Mouse (Mus musculus): ENCODE measurements at regions not wholly inside any gene's neighbourhood (a gene's known extent, or its start where the extent isn't known, plus 50 kb on each side); places are given as distances from the start of the nearest gene placed in this dataset.

DNA sequence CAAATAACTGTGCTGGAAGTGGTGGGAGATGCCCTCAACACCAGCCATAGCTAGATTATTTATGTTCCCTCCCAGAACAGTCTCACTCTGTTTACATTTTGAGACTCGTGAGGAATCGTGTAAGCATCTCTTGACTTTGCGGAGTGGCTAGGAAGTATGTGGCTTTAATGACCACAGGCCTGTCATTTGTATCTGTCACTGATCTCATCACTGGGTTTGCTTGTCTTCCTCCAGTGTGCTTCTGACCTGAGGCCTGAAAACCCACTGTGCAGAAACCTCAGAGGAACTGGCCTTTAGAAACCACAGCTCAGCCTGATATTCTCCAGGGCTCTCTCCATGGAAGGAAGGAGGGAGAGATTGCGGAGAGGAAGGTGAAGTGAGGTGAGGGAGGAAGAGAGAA lies 291.7 kb downstream of the Tbc1d1 start:
- Histone ChIP-seq H3K27me3 (ENCODE audit: control insufficient read depth, insufficient read depth, low read length) (no peaks in the 10 kb centered on the region), H3K9ac (replicated peaks; ENCODE audit: low read length) (no peak overlapping the region), H3K4me3 (replicated peaks; ENCODE audit: low read depth, low read length) (no peak overlapping the region), H3K9me3 (ENCODE audit: control insufficient read depth, low read length) (peaks cover 2% of the 10 kb centered on the region; the same call in 1 of the 2 replicates), H3K4me1 (ENCODE audit: control insufficient read depth, insufficient read depth, low read length) (no peaks in the 10 kb centered on the region), H3K36me3 (ENCODE audit: control insufficient read depth, insufficient read depth, low read length) (no peaks in the 10 kb centered on the region), H3K4me2 (ENCODE audit: low read length) (no peak overlapping the region), H3K27ac (replicated peaks; ENCODE audit: low read depth, low read length) (no peak overlapping the region)
- DNase-seq (no peak), ATAC-seq (ENCODE audit: low FRiP score, low TSS enrichment) (no peak)
- WGBS: 84% methylated on average over 4 of the region's 4 CpGs

DNA sequence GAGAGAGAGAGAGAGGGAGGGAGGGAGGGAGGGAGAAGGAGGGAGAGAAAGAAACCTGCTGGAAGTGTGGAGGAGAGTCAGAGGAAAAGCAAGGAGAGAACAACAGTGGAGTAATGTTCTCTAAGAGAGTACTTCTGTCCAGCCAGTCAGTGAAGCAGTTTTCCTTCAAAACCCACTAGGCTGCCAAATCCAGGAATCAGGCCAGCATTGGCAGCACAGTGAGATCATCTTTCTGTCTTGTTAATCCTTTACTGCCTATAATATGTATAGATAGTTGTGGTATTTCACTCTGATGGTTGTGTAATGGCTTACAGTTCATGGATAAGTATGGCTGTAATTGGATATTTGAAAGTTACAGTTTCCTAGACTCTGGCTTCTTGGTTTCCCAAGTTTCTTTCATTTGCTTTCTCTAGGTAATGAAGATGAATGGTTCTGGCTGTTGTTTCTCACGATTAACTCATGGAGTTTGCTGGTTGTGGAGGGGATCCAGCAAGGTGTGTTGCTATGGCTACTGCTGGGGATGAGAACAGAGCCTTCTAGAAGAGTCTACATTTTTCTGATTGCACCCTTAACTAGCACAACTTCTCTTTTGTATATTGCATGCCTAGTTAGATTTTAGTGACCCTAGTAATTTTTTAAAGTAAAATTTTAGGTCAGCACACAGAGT lies 296.7 kb downstream of the Tbc1d1 start:
- H3K9ac ChIP-seq (replicated peaks; ENCODE audit: low read length): no peak overlapping the region
- ATAC-seq (ENCODE audit: low FRiP score, low TSS enrichment) (no peak), DNase-seq (no peak)
- H3K36me3 ChIP-seq (ENCODE audit: control insufficient read depth, insufficient read depth, low read length): no peaks in the 10 kb centered on the region
- H3K4me1 ChIP-seq (ENCODE audit: control insufficient read depth, insufficient read depth, low read length): no peaks in the 10 kb centered on the region
- H3K27me3 ChIP-seq (ENCODE audit: control insufficient read depth, insufficient read depth, low read length): no peaks in the 10 kb centered on the region
- no peak overlapping the region for H3K4me2 ChIP-seq (ENCODE audit: low read length)
- no peak overlapping the region for H3K4me3 ChIP-seq (replicated peaks; ENCODE audit: low read depth, low read length)
- no peaks in the 10 kb centered on the region for H3K9me3 ChIP-seq (ENCODE audit: control insufficient read depth, low read length)
- WGBS: 32% methylated on average over 1 of the region's 1 CpGs
- H3K27ac ChIP-seq (replicated peaks; ENCODE audit: low read depth, low read length): no peak overlapping the region

GRCm38 (mm10) chr5:64459807-64460206 lies 303.7 kb downstream of the Tbc1d1 start:
- 79% methylated on average over 5 of the region's 5 CpGs for WGBS
- ATAC-seq (ENCODE audit: low FRiP score, low TSS enrichment) (no peak), DNase-seq (no peak)
- H3K36me3 ChIP-seq (ENCODE audit: control insufficient read depth, insufficient read depth, low read length): no peaks in the 10 kb centered on the region
- no peak overlapping the region for H3K4me2 ChIP-seq (ENCODE audit: low read length)
- H3K27me3 ChIP-seq (ENCODE audit: control insufficient read depth, insufficient read depth, low read length): no peaks in the 10 kb centered on the region
- H3K9ac ChIP-seq (replicated peaks; ENCODE audit: low read length): no peak overlapping the region
- H3K27ac ChIP-seq (replicated peaks; ENCODE audit: low read depth, low read length): no peak overlapping the region
- no peaks in the 10 kb centered on the region for H3K4me1 ChIP-seq (ENCODE audit: control insufficient read depth, insufficient read depth, low read length)
- no peaks in the 10 kb centered on the region for H3K9me3 ChIP-seq (ENCODE audit: control insufficient read depth, low read length)
- H3K4me3 ChIP-seq (replicated peaks; ENCODE audit: low read depth, low read length): no peak overlapping the region

DNA sequence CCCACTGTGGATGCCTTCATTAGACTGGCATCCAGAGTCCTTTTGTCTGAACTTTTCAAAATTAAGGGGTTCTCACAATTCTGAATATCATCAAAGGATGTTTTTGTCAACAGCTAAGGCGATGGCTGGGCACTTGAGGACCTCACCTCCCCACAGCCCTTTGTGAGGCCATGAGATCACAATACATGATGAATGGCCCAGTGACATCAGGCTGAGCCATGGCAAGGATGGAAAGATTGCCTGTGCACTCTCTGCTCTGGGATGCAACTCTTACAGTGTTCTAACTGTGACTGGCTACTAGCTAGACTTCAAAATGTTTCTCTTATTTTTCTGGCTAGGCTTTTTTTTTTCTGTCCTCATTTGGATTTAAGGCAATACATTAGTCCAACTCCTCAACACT lies 304.8 kb downstream of the Tbc1d1 start:
- WGBS: 74% methylated on average over 1 of the region's 1 CpGs
- no peak overlapping the region for H3K4me3 ChIP-seq (replicated peaks; ENCODE audit: low read depth, low read length)

GRCm38 (mm10) chr5:64461592-64461991 lies 305.5 kb downstream of the Tbc1d1 start:
- H3K4me1 ChIP-seq (ENCODE audit: control insufficient read depth, insufficient read depth, low read length): no peaks in the 10 kb centered on the region
- WGBS: 89% methylated on average over 4 of the region's 4 CpGs
- H3K9ac ChIP-seq (replicated peaks; ENCODE audit: low read length): no peak overlapping the region
- no peaks in the 10 kb centered on the region for H3K27me3 ChIP-seq (ENCODE audit: control insufficient read depth, insufficient read depth, low read length)
- no peak overlapping the region for H3K4me2 ChIP-seq (ENCODE audit: low read length)
- DNase-seq: no peak
- H3K36me3 ChIP-seq (ENCODE audit: control insufficient read depth, insufficient read depth, low read length): no peaks in the 10 kb centered on the region
- ATAC-seq (ENCODE audit: low FRiP score, low TSS enrichment): no peak
- no peak overlapping the region for H3K27ac ChIP-seq (replicated peaks; ENCODE audit: low read depth, low read length)
- no peaks in the 10 kb centered on the region for H3K9me3 ChIP-seq (ENCODE audit: control insufficient read depth, low read length)
- no peak overlapping the region for H3K4me3 ChIP-seq (replicated peaks; ENCODE audit: low read depth, low read length)

More for the DNA sequence above, 304.8 kb downstream of the Tbc1d1 start:
- H3K27ac ChIP-seq (replicated peaks; ENCODE audit: low read depth, low read length): no peak overlapping the region
- no peak overlapping the region for H3K9ac ChIP-seq (replicated peaks; ENCODE audit: low read length)
- no peaks in the 10 kb centered on the region for H3K36me3 ChIP-seq (ENCODE audit: control insufficient read depth, insufficient read depth, low read length)
- DNase-seq (no peak), ATAC-seq (ENCODE audit: low FRiP score, low TSS enrichment) (no peak)
- no peaks in the 10 kb centered on the region for H3K27me3 ChIP-seq (ENCODE audit: control insufficient read depth, insufficient read depth, low read length)
- H3K4me1 ChIP-seq (ENCODE audit: control insufficient read depth, insufficient read depth, low read length): no peaks in the 10 kb centered on the region
- H3K4me2 ChIP-seq (ENCODE audit: low read length): no peak overlapping the region
- H3K9me3 ChIP-seq (ENCODE audit: control insufficient read depth, low read length): no peaks in the 10 kb centered on the region

DNA sequence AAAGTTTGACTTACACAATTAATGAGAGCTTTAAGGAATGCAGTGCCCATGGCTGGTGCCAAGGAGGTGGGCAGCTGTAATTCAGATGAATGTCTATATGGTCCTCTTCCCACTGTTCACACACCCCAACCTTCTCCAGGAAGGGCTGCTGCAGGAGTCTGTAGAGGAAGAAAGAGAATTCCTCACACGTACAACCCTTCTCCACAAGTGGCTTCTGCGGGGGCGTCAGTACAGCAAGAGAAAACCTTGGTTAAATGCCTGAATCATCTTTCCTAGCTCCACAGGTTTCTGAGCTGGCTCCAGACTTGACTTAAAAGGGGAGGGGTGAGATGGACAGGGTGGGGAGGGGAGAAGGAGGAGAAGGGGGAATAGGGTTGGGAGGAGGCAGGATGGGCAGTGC lies 306.3 kb downstream of the Tbc1d1 start:
- no peak overlapping the region for H3K4me2 ChIP-seq (ENCODE audit: low read length)
- DNase-seq: no peak
- ATAC-seq (ENCODE audit: low FRiP score, low TSS enrichment): no peak
- no peaks in the 10 kb centered on the region for H3K36me3 ChIP-seq (ENCODE audit: control insufficient read depth, insufficient read depth, low read length)
- no peak overlapping the region for H3K4me3 ChIP-seq (replicated peaks; ENCODE audit: low read depth, low read length)
- H3K9me3 ChIP-seq (ENCODE audit: control insufficient read depth, low read length): no peaks in the 10 kb centered on the region
- no peak overlapping the region for H3K9ac ChIP-seq (replicated peaks; ENCODE audit: low read length)
- WGBS: 82% methylated on average over 3 of the region's 3 CpGs
- no peak overlapping the region for H3K27ac ChIP-seq (replicated peaks; ENCODE audit: low read depth, low read length)
- no peaks in the 10 kb centered on the region for H3K27me3 ChIP-seq (ENCODE audit: control insufficient read depth, insufficient read depth, low read length)
- H3K4me1 ChIP-seq (ENCODE audit: control insufficient read depth, insufficient read depth, low read length): no peaks in the 10 kb centered on the region

DNA sequence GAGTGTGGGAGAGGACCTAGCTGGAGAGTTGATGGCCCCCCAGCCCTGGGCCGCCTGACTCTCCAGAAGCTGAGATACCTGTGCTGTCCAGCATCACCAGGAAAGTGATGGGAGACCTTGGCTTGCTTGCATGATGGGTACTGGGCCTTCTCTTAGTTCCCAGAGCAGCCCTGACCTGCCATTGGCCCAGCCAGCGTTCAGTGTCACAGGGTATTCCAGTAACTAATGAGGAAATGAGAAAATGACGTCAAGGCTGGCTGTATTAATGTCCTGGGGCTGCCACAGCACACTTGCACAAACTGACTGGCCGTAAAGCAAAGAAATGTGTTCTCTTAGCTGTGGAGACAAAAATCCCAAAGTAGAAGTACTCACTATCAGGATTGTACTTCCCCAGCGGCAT lies 307.5 kb downstream of the Tbc1d1 start:
- H3K4me2 ChIP-seq (ENCODE audit: low read length): no peak overlapping the region
- DNase-seq (no peak), ATAC-seq (ENCODE audit: low FRiP score, low TSS enrichment) (no peak)
- H3K9ac ChIP-seq (replicated peaks; ENCODE audit: low read length): no peak overlapping the region
- H3K27me3 ChIP-seq (ENCODE audit: control insufficient read depth, insufficient read depth, low read length): no peaks in the 10 kb centered on the region
- no peak overlapping the region for H3K4me3 ChIP-seq (replicated peaks; ENCODE audit: low read depth, low read length)
- no peaks in the 10 kb centered on the region for H3K4me1 ChIP-seq (ENCODE audit: control insufficient read depth, insufficient read depth, low read length)
- no peaks in the 10 kb centered on the region for H3K36me3 ChIP-seq (ENCODE audit: control insufficient read depth, insufficient read depth, low read length)
- no peaks in the 10 kb centered on the region for H3K9me3 ChIP-seq (ENCODE audit: control insufficient read depth, low read length)
- 86% methylated on average over 5 of the region's 5 CpGs for WGBS
- H3K27ac ChIP-seq (replicated peaks; ENCODE audit: low read depth, low read length): no peak overlapping the region

DNA sequence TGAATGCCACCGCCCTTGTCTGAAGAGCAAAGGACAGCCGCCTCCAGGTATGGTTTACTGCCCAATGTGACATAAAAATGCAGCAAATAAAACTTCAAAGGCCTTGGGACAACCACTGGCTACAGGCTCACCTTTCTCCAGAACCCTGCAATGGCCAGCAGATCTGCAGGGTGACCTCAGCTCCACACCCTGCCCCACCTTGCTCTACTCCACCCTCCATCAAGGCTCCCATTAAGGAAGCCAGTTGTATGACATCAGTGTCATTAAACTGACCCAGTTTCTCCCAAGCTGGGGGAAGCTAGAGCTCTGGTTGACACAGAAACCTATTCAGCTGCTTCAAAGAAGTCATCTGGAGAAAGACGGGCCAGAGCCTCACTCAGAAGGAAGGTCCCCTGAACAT lies 310.2 kb downstream of the Tbc1d1 start:
- Histone ChIP-seq H3K4me3 (replicated peaks; ENCODE audit: low read depth, low read length) (no peak overlapping the region), H3K36me3 (ENCODE audit: control insufficient read depth, insufficient read depth, low read length) (no peaks in the 10 kb centered on the region), H3K9me3 (ENCODE audit: control insufficient read depth, low read length) (no peaks in the 10 kb centered on the region), H3K27me3 (ENCODE audit: control insufficient read depth, insufficient read depth, low read length) (no peaks in the 10 kb centered on the region), H3K4me2 (ENCODE audit: low read length) (no peak overlapping the region), H3K4me1 (ENCODE audit: control insufficient read depth, insufficient read depth, low read length) (no peaks in the 10 kb centered on the region), H3K9ac (replicated peaks; ENCODE audit: low read length) (no peak overlapping the region), H3K27ac (replicated peaks; ENCODE audit: low read depth, low read length) (no peak overlapping the region)
- ATAC-seq (ENCODE audit: low FRiP score, low TSS enrichment) (no peak), DNase-seq (no peak)
- WGBS: 94% methylated on average over 3 of the region's 3 CpGs

GRCm38 (mm10) chr5:64467856-64468255 lies 311.8 kb downstream of the Tbc1d1 start:
- no peaks in the 10 kb centered on the region for H3K4me1 ChIP-seq (ENCODE audit: control insufficient read depth, insufficient read depth, low read length)
- WGBS: 89% methylated on average over 3 of the region's 3 CpGs
- no peaks in the 10 kb centered on the region for H3K9me3 ChIP-seq (ENCODE audit: control insufficient read depth, low read length)
- H3K27me3 ChIP-seq (ENCODE audit: control insufficient read depth, insufficient read depth, low read length): no peaks in the 10 kb centered on the region
- ATAC-seq (ENCODE audit: low FRiP score, low TSS enrichment) (no peak), DNase-seq (no peak)
- no peak overlapping the region for H3K27ac ChIP-seq (replicated peaks; ENCODE audit: low read depth, low read length)
- H3K9ac ChIP-seq (replicated peaks; ENCODE audit: low read length): no peak overlapping the region
- H3K36me3 ChIP-seq (ENCODE audit: control insufficient read depth, insufficient read depth, low read length): no peaks in the 10 kb centered on the region
- no peak overlapping the region for H3K4me3 ChIP-seq (replicated peaks; ENCODE audit: low read depth, low read length)
- no peak overlapping the region for H3K4me2 ChIP-seq (ENCODE audit: low read length)

Data from midbrain, embryonic 14.5 days (tissue).